Mouse (Mus musculus) ES-E14 (cell line): ENCODE data around the gene 1810049J17Rik.

Source experiments
- CHD2 ChIP-seq: IDR thresholded peaks from 2 replicates; pipeline ENCODE4 v1.6.1; 2014; ENCODE audit warnings: mild to moderate bottlenecking, low read depth, low read length, inconsistent platforms
- MAFK ChIP-seq: IDR thresholded peaks from 2 replicates; pipeline ENCODE4 v1.6.1; 2014; ENCODE audit warnings: mild to moderate bottlenecking, low read depth, low read length, inconsistent platforms; ENCODE audit not compliant: insufficient read depth
- ZNF384 ChIP-seq: IDR thresholded peaks from 2 replicates; pipeline ENCODE4 v1.6.1; 2012; ENCODE audit warnings: low read depth, low read length, inconsistent platforms

DNA sequence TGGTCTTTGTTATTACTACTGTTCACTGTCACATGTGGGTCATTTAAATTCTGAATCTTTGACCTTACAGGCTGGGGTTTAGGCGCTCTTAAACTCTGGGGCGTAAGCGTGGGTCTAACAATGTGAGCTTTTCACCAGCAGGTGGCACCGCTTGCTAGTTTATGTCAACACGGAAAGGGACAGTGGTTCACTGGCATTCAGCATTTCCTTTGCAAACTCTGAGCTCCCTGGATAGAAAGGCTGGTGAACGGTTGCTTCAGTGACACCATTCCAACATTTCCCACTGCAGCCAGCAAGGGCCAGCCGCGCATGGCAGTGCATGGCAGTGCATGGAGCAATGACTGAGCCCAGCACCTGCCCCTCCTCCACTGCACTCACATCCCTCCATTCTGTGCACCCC is 49.5 kb upstream of the 1810049J17Rik start:
- TF ChIP-seq ZNF384 = no peak
- TF ChIP-seq MAFK = no peak
- TF ChIP-seq CHD2 = no peak
